ENCODE assay signal across 9 mouse cellular contexts in genomic region chr10:5512285-5512684, GRCm38 (mm10). TPM values are rescaled to one million over a fixed set of nuclear protein-coding genes. Genes with fewer than 3 reads are reported as not detected.
DNase-seq lines count a peak whose midpoint lies in the region; ATAC-seq and TF ChIP-seq lines count a peak whose summit lies in the region.
"Had no signal": no experiment of that assay in that cellular context is flagged by ENCODE, and none has a peak within 500 bp of the region (broad histone marks: within the 10 kb centered on the region; RNA-seq: fewer than 3 reads in every experiment).

No protein-coding gene starts in this region.

- no peaks in the 10 kb centered on the region for H3K4me1 ChIP-seq in hindbrain, postnatal 0 days (ENCODE audit: insufficient read depth, low read length)
- H3K4me1 ChIP-seq in hindbrain, embryonic 10.5 days (replicated peaks) = no peaks in the 10 kb centered on the region
- H3K4me1 ChIP-seq: neural tube, embryonic 13.5 days had no signal

- H3K27me3 ChIP-seq in hindbrain, postnatal 0 days (ENCODE audit: insufficient read depth, low read length) = no peaks in the 10 kb centered on the region
- H3K27me3 ChIP-seq in hindbrain, embryonic 10.5 days (ENCODE audit: insufficient read depth, poor library complexity, severe bottlenecking) = no peaks in the 10 kb centered on the region
- H3K27me3 ChIP-seq: neural tube, embryonic 13.5 days had no signal

- no peaks in the 10 kb centered on the region for H3K9me3 ChIP-seq in hindbrain, postnatal 0 days (ENCODE audit: low read length)
- H3K9me3 ChIP-seq in hindbrain, embryonic 10.5 days = no peaks in the 10 kb centered on the region
- H3K9me3 ChIP-seq: neural tube, embryonic 13.5 days had no signal

- no peak overlapping the region for H3K4me3 ChIP-seq in hindbrain, postnatal 0 days (ENCODE audit: low read length)
- H3K4me3 ChIP-seq in hindbrain, embryonic 10.5 days = no peak overlapping the region
- H3K4me3 ChIP-seq: neural tube, embryonic 13.5 days had no signal

- ATAC-seq in hindbrain, postnatal 0 days = no peak

- no peaks in the 10 kb centered on the region for H3K36me3 ChIP-seq in hindbrain, postnatal 0 days (ENCODE audit: insufficient read depth, low read length)
- no peaks in the 10 kb centered on the region for H3K36me3 ChIP-seq in hindbrain, embryonic 10.5 days
- H3K36me3 ChIP-seq: neural tube, embryonic 13.5 days had no signal

- H3K9ac ChIP-seq in hindbrain, postnatal 0 days (replicated peaks; ENCODE audit: low read length) = no peak overlapping the region
- H3K9ac ChIP-seq: hindbrain, embryonic 14.5 days; neural tube, embryonic 13.5 days had no signal

- no peak overlapping the region for H3K27ac ChIP-seq in hindbrain, postnatal 0 days
- H3K27ac ChIP-seq in hindbrain, embryonic 10.5 days = no peak overlapping the region
- H3K27ac ChIP-seq: hindbrain, embryonic 14.5 days; neural tube, embryonic 13.5 days had no signal

- peak; percentile 49 for TF ChIP-seq CTCF in hindbrain, postnatal 0 days (IDR thresholded peaks at IDR 0.05; ENCODE audit: low read depth)

- intact Hi-C loops in left cerebral cortex, postnatal 36 days (cut with DNase I) = loop anchor here (5.0 kb wide), 1 partner anchor 40 kb away; the partner anchor contains the start of gene Syne1

- no peak overlapping the region for H3K4me2 ChIP-seq in hindbrain, postnatal 0 days (ENCODE audit: low read depth, low read length)
- H3K4me2 ChIP-seq: hindbrain, embryonic 14.5 days; neural tube, embryonic 13.5 days had no signal

- no peak for DNase-seq in hindbrain, postnatal 0 days (ENCODE audit: low spot score)
- no peak for DNase-seq in hindbrain, embryonic 10.5 days (ENCODE audit: low spot score)
- DNase-seq in 3T3-L1 (ENCODE audit: low read depth, low spot score) = peak; percentile 43
- peak; percentile 49 for DNase-seq in A20 (ENCODE audit: low read depth, low spot score)
- peak; percentile 5 for DNase-seq in embryo, embryonic 10.5 days (ENCODE audit: low spot score)
- DNase-seq in thymus, postnatal 0 days (ENCODE audit: low spot score) = no peak
- no peak for DNase-seq in left cerebral cortex, postnatal 36 days (ENCODE audit: low spot score in 2 of 2)

RNA-seq across cellular contexts. Expression of gene Syne1, which starts 39.0 kb away (rescaled TPM):
- total RNA-seq in hindbrain, postnatal 0 days (2014; rRNA removed) = 84.4 and 93.3 TPM in 2 replicates
- 18.3 and 18.7 TPM in 2 replicates for polyA plus RNA-seq in hindbrain, postnatal 0 days (2015; fragmentation: Nextera tagmentation; extraction: Ambion mirVana)
- polyA plus RNA-seq in hindbrain, embryonic 10.5 days (2016; fragmentation: Nextera tagmentation; extraction: Ambion mirVana) = 2.7 and 3.2 TPM in 2 replicates
- polyA plus RNA-seq in thymus, postnatal 0 days (2015; fragmentation: Nextera tagmentation; extraction: Ambion mirVana) = 8.3 and 11.5 TPM in 2 replicates
- 100 to 1,000 TPM; 368 to 438 TPM for total RNA-seq in left cerebral cortex, postnatal 36 days (2021)

Comparison
In these comparisons a context has a peak if more than half of its experiments do, and no peak if none do; other contexts are left out.
1. DNase-seq: peak in 3T3-L1 (single experiment), A20 (single experiment) and embryo, embryonic 10.5 days (single experiment); none in hindbrain, postnatal 0 days (single experiment), hindbrain, embryonic 10.5 days (single experiment), thymus, postnatal 0 days (single experiment) and left cerebral cortex, postnatal 36 days (0 of 2).